Mouse (Mus musculus) megakaryocyte, embryonic 14.5 days (primary cell): ENCODE data around the gene Chrna9.

ENCODE experiments used
- FLI1 ChIP-seq: IDR thresholded peaks from 2 replicates; pipeline ENCODE4 v1.6.1; 2012; ENCODE audit warnings: low read length, inconsistent platforms, mixed read lengths
- GATA1 ChIP-seq: IDR thresholded peaks from 3 replicates; pipeline ENCODE4 v1.6.1; 2012; ENCODE audit warnings: mixed read lengths, low read length, inconsistent platforms, borderline replicate concordance

GRCm38 (mm10) chr5:65994643-65995042, 59.9 kb downstream of the Chrna9 start:
- TF ChIP-seq GATA1 (no peak), FLI1 (no peak)
